Mouse (Mus musculus): ENCODE data around the gene 2310033P09Rik. TPM values are rescaled to one million over a fixed set of nuclear protein-coding genes. Genes with fewer than 3 reads are reported as not detected.

The 2310033P09Rik gene
- 10 to 100 TPM; 14.8 to 16.9 TPM for total RNA-seq (2023)

GRCm38 (mm10) chr11:59208153-59208831, at the start of gene 2310033P09Rik:
Gene 2310033P09Rik (plus strand): TSS chr11:59208321.

GRCm38 (mm10) chr11:59163255-59164236, 44.6 kb upstream of the 2310033P09Rik start, which contains the start of gene Iba57:
Gene Iba57 (minus strand): TSS chr11:59163739.

GRCm38 (mm10) chr11:59182864-59183331, 25.2 kb upstream of the 2310033P09Rik start, which contains the start of gene Gjc2:
Gene Gjc2 (minus strand): TSS chr11:59183213.

GRCm38 (mm10) chr11:59192059-59192386, 16.1 kb upstream of the 2310033P09Rik start, which contains the start of gene Guk1:
Gene Guk1 (minus strand): TSS chr11:59192212.

GRCm38 (mm10) chr11:59202081-59202995, 5.8 kb upstream of the 2310033P09Rik start, which contains the start of gene Mrpl55:
Gene Mrpl55 (plus strand): TSS chr11:59202486.

GRCm38 (mm10) chr11:59228122-59228953, 20.2 kb downstream of the 2310033P09Rik start, which contains the start of gene Arf1:
Gene Arf1 (minus strand): TSS chr11:59228270.

Other genes with a start within 250 kb of the 2310033P09Rik start
- 10 to 100 TPM; 60.6 to 63.2 TPM for gene Trim11, start 230.2 kb upstream of the 2310033P09Rik start, total RNA-seq (2023)
- gene Obscn, start 71.9 kb upstream of the 2310033P09Rik start, total RNA-seq (2023), result under 1 TPM; 0.02 TPM
- 1 to 10 TPM; 4.8 to 6.6 TPM for gene Iba57, start 44.6 kb upstream of the 2310033P09Rik start, total RNA-seq (2023)
- gene Gjc2, start 25.1 kb upstream of the 2310033P09Rik start, total RNA-seq (2023), result not detected
- gene Guk1, start 16.1 kb upstream of the 2310033P09Rik start, total RNA-seq (2023), result 10 to 100 TPM; 12.1 to 13.2 TPM
- gene Mrpl55, start 5.8 kb upstream of the 2310033P09Rik start, total RNA-seq (2023), result 10 to 100 TPM in 1 of 2 experiments, 1 to 10 TPM in 1; 9.3 to 13.5 TPM
- 100 to 1,000 TPM; 309 to 327 TPM for gene Arf1, start 19.9 kb downstream of the 2310033P09Rik start, total RNA-seq (2023)
- gene Wnt3a, start 82.4 kb downstream of the 2310033P09Rik start, total RNA-seq (2023), result not detected
- not detected for gene Wnt9a, start 98.6 kb downstream of the 2310033P09Rik start, total RNA-seq (2023)
- gene Prss38, start 167.3 kb downstream of the 2310033P09Rik start, total RNA-seq (2023), result not detected
- 1 to 10 TPM; 1.4 to 2.1 TPM for gene Jmjd4, start 241.7 kb downstream of the 2310033P09Rik start, total RNA-seq (2023)
- 1 to 10 TPM; 3.1 to 3.4 TPM for gene Snap47, start 242.9 kb downstream of the 2310033P09Rik start, total RNA-seq (2023)

Data from neutrophil, adult 59 days (primary cell).